Mouse (Mus musculus): ENCODE measurements around the gene Mycbp2.

GRCm38 (mm10) chr14:103186076-103186475, 160.5 kb downstream of the Mycbp2 start:
- TF ChIP-seq CTCF (IDR thresholded peaks at IDR 0.05; ENCODE audit: low read depth, low read length) (no peak), POLR2A (IDR thresholded peaks at IDR 0.05; ENCODE audit: borderline replicate concordance, low read depth, low read length) (no peak)

Measured in bone marrow macrophage, adult 2 months (primary cell).